Mouse (Mus musculus) lung, adult 2 months (tissue): ENCODE data around the gene Frmd5. TPM values are rescaled to one million over a fixed set of nuclear protein-coding genes. Genes with fewer than 3 reads are reported as not detected.

Experiments
- DNase-seq: peaks from one replicate; pipeline ENCODE4 v3.0.0; 2022
- H3K4me1 ChIP-seq: fragments of 200-500 bp; 2 replicates; pipeline ENCODE4 v1.6.1; 2011; ENCODE audit warnings: low read length; ENCODE audit not compliant: control insufficient read depth, insufficient read depth
- H3K4me3 ChIP-seq: fragments of 200-500 bp; replicated peaks from 2 replicates; pipeline ENCODE3; 2011; ENCODE audit warnings: low read depth, mild to moderate bottlenecking, control low read depth, low read length; ENCODE audit errors: extremely low read depth
- CTCF ChIP-seq: fragments of 200-500 bp; IDR thresholded peaks from 2 replicates; pipeline ENCODE4 v1.5.1; 2011; ENCODE audit warnings: mild to moderate bottlenecking, low read length, control low read depth; ENCODE audit not compliant: insufficient read depth
- POLR2A ChIP-seq: fragments of 200-500 bp; IDR thresholded peaks from 2 replicates; pipeline ENCODE4 v1.6.1; 2011; ENCODE audit warnings: low read depth, mild to moderate bottlenecking, control low read depth, low read length, borderline replicate concordance; ENCODE audit errors: extremely low read depth
- WGBS: fragments of 180-500 bp; shearing (Covaris S2); methylation state at CpG from one replicate; pipeline ENCODE4 v1.1.7; 2018; 5-methylcytosine and 5-hydroxymethylcytosine counted together
- polyA plus RNA-seq: library from polyadenylated mRNA; depleted of rRNA; stranded (reverse); fragments of >200 nt; gene quantifications from 2 replicates; pipeline ENCODE4 v1.2.3, GENCODE M21; 2012

Frmd5 gene
- polyA plus RNA-seq, 1 experiment, result 5.3 TPM

DNA sequence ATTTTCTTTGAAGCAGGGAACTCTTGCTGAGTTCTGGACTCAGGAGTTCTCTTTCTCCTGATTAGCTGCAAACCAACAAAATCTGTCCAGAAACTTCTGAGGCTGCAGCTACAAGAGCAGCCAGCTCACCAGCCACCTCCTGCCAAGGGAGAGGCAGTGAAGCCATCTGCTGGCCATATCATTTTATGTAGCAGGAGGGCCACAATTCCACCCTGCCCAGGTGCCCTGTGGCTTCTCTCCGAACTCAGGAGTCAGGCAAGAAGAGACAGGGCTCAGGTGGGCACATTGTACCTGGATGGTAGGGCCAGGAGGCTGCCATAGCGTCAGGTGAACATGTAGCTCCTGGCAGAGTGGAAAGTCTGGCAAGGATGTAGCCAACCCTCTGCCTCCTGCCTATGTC, 210.3 kb downstream of the Frmd5 start:
- no peak for DNase-seq
- TF ChIP-seq POLR2A, result no peak
- TF ChIP-seq CTCF, result no peak
- no peak overlapping the region for H3K4me3 ChIP-seq
- peaks cover 6% of the 10 kb centered on the region; the same call in 1 of the 2 replicates for H3K4me1 ChIP-seq
- WGBS, result 83% methylated on average over 2 of the region's 2 CpGs

DNA sequence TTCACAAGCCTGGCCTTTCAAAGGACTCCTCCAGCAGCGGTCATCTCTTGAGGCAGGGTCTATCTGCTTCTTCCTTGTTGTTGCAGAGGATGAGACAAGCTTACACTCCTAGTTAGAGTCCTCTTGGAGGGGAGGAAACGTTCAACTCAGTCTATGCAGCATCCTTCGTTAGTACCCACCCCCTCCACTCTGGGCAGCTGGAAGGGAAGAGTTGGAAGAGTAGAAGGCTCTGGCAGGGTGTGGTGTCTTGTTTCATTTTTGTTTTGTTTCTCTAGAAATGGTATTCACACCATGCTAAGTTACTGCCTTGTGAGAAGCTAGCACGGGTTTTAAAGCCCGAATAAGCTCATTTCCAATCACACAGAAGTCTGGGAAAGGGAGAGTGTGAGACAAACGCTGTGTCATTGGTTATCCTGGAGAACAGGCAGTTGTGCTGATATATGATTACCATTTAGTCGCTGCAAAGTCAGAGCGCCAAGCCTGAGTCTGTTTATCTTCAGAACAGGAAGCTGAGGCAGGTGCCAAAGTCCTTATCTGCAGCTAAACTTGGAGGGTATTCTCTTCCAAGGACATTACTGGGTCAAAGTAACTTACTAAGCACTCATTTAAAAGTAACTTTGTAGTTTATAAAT, 212.1 kb downstream of the Frmd5 start:
- no peak for DNase-seq
- H3K4me1 ChIP-seq, result peaks cover 6% of the 10 kb centered on the region; the same call in 1 of the 2 replicates
- peak overlapping the region; percentile 10 for H3K4me3 ChIP-seq
- TF ChIP-seq CTCF (no peak), POLR2A (no peak)
- 14% methylated on average over 8 of the region's 8 CpGs for WGBS

DNA sequence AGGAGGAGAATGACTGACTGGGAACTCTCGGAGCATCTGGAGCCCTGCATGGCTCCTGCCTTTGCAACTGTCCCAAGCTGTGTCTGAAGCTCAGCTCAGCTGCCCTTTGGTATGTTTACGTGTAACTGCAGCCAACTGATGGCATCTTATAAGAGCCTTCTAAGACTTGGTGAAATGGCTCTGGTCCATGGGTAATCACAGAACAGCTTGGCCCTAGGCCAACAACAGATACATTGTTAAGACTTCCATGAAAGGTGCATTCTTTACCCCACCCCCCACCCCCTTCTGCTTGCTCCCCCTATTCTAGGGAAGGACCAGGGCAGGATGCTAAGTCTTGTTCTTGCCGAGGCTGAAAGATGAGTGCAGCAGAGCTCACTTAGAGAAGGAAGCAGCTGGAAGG, 212.8 kb downstream of the Frmd5 start:
- 37% methylated on average over 3 of the region's 3 CpGs for WGBS
- DNase-seq, result no peak
- TF ChIP-seq CTCF, result no peak
- no peak for TF ChIP-seq POLR2A
- no peak overlapping the region for H3K4me3 ChIP-seq
- peaks cover 6% of the 10 kb centered on the region; the same call in 1 of the 2 replicates for H3K4me1 ChIP-seq

DNA sequence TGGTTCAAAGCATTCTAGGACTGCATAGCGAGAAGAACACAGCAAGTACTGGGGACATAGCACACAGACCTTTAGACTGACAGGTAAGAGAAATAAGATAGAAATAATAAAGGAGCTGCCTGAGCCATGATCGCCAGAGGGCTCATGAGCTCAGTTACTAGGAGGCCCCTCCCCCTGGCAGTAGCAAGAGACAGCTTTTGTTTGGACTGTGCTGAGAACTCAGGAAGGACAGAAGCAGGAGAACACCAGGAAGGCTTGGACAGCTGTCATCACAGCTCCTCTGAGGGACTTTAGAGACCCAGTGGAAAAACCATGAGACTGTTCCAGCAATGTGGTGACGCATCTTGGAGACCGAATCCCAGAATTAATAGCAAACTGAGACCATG, 218.6 kb downstream of the Frmd5 start:
- TF ChIP-seq CTCF (no peak), POLR2A (no peak)
- H3K4me1 ChIP-seq, result peaks cover 10% of the 10 kb centered on the region
- no peak for DNase-seq
- H3K4me3 ChIP-seq, result no peak overlapping the region
- WGBS, result 37% methylated on average over 4 of the region's 4 CpGs

DNA sequence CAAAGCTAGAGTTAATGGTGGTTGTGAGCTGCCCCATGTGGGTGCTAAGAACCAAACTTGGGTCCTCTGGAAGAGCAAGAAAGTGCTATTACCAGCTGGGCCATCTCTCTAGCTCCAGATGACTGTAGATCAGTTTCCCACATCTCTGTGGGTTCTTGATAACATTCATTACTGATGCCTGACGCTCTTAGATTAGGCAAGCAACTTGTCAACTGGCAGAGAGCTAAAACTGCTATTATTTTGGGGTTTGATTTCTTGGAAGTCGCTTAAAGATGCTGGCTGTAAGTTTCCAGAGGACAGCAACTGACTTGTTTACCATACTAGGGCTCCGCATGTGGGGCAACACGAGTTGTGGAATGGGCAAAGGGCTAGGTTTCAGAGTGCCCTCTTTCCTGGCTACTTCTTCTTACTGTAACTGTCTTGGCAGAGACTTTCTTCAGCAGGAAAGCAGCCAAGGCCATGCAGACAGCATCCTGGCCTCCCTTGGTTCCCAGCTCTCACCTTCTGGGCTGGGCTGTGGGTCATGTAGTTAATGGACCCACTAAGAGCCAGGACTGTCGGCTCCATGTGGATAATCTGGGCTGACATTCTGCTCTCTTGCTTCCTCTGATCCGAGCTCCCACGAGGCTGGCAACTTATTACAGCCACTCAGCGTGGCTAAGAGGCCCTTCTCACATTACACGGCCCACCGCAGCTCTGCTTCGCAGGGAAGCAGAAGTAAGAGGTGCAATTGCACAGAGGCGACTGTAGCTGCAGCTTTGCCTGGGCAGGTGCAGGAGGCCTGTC, 219.2 kb downstream of the Frmd5 start:
- Histone ChIP-seq H3K4me1 (peaks cover 10% of the 10 kb centered on the region), H3K4me3 (no peak overlapping the region)
- DNase-seq, result peak; percentile 49
- WGBS, result 35% methylated on average over 12 of the region's 12 CpGs
- TF ChIP-seq POLR2A (no peak), CTCF (no peak)

DNA sequence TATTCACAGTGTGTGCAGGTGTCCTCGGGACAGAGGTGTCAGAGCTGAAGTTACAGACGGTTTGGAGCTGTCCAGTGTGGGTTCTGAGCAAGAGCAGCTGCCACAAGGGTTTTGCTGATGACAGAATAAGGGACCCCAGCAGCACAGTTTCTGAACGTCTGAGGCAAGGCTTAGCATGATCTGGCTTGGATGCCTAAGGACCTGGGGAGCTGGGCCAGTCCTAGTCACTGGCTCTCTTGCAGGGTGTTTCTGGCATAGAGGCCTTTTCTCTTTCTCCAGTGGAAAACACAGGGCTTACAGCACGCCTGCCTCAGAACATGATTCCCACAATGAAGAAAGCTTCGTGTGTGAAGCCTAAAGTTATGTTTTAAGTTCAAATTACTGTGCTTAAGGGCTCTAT, 222.2 kb downstream of the Frmd5 start:
- TF ChIP-seq CTCF (no peak), POLR2A (no peak)
- 69% methylated on average over 5 of the region's 5 CpGs for WGBS
- no peak overlapping the region for H3K4me3 ChIP-seq
- no peak for DNase-seq
- peaks cover 10% of the 10 kb centered on the region for H3K4me1 ChIP-seq

DNA sequence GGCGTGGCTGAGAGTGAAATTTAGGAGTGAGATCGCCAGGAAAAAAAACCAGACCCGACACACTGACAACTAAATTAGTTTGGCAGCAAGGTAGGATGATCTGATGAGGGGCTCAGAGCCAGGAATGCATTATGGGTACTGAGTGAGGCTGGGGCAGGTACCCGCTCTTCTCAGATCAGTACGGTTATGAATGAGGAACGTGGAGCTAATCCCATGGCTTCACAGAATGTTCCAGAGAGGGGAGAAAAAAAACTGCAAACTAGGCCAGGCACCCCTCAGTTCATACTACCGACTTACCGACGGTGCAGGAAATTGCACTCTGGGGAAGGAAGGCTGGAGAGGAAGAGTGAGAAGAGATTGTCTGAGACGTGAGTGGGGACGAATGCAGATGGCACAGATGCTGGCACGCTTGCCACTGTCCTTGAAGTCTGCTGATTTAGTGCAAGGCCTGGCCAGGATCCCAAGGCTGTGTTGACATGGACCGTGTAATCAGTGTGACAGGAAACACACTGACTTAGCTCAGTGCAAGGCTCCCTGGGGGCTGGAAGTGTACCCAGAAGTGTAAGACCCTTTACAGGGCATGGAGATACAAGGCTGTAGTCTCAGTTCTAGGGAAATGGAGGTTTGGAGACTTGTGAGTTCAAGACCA, 223.3 kb downstream of the Frmd5 start:
- WGBS, result 37% methylated on average over 13 of the region's 13 CpGs
- Histone ChIP-seq H3K4me1 (peaks cover 8% of the 10 kb centered on the region), H3K4me3 (no peak overlapping the region)
- DNase-seq, result no peak
- TF ChIP-seq POLR2A, result no peak
- TF ChIP-seq CTCF, result no peak

DNA sequence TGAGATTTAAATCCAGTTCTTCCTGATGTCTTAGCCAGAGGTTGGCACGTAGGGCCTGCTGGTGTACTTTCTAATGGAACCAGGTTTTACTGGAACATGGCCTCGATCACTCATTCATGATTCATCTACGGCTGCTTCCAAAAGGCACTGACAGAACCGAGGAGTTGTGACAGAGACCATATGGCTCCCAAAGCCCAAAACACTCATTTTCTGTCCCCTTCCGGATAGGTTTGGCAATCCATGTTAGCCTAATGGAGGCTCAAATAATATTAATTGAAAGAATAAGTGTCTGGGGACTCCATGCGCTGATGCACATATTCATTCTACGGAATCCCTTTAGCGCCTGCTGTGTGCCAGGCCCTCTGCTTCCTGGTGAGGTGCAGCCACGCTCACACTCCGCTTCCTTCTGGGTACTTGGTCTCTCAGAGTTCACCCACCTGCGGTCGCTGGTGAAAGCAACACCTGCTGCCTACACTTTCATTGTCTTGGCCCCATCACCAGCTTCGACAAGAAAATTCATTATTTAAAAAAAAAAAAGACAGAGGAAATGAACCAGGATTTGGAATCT, 224.0 kb downstream of the Frmd5 start:
- H3K4me1 ChIP-seq, result peaks cover 2% of the 10 kb centered on the region; the same call in 1 of the 2 replicates
- no peak overlapping the region for H3K4me3 ChIP-seq
- TF ChIP-seq CTCF (no peak), POLR2A (no peak)
- DNase-seq, result no peak
- 75% methylated on average over 13 of the region's 13 CpGs for WGBS

DNA sequence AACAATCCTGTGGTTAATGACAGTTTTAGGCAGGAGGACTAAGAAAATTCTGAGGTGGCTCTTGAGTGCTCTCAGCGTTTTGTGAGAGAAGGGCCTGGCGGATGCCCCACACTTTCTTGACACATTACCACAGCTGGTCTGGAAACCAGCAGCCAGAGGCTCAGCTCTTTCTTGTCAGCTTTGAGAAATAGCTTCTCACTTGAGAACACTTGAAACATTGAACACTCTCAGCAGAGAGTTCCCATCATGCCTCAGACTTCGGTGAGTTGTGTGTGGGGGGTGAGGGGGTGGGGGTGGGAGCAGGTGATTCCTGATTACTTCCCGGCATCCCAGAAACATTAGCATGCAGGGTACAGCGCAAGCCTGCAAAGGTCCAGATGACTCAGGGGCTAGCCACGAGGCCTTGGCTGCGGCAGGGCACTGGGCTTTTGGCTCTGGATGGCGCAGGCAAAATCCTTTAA, 231.1 kb downstream of the Frmd5 start:
- TF ChIP-seq POLR2A (no peak), CTCF (no peak)
- no peak for DNase-seq
- Histone ChIP-seq H3K4me1 (peaks cover 8% of the 10 kb centered on the region), H3K4me3 (no peak overlapping the region)
- WGBS, result 40% methylated on average over 8 of the region's 8 CpGs
